Comparison of ENCODE assay signal across 9 mouse cellular contexts in genomic region chr11:76622566-76623205, GRCm38 (mm10). TPM values are rescaled to one million over a fixed set of nuclear protein-coding genes. Genes with fewer than 3 reads are reported as not detected.
DNase-seq lines count a peak whose midpoint lies in the region; ATAC-seq and TF ChIP-seq lines count a peak whose summit lies in the region.
"Had no signal": no experiment of that assay in that cellular context is flagged by ENCODE, and none has a peak within 500 bp of the region (broad histone marks: within the 10 kb centered on the region; RNA-seq: fewer than 3 reads in every experiment).

No protein-coding gene starts in this region.

- peaks cover 17% of the 10 kb centered on the region for H3K4me1 ChIP-seq in spleen, adult 2 months (ENCODE audit: control insufficient read depth, insufficient read depth, insufficient read length)
- peaks cover 2% of the 10 kb centered on the region; the same call in 1 of the 2 replicates for H3K4me1 ChIP-seq in heart, embryonic 16.5 days (ENCODE audit: control insufficient read depth, insufficient read depth, low read length)
- H3K4me1 ChIP-seq in midbrain, embryonic 10.5 days: peaks cover 35% of the 10 kb centered on the region

- TF ChIP-seq CTCF in spleen, adult 2 months (IDR thresholded peaks at IDR 0.05; ENCODE audit: extremely low read depth, insufficient read depth, insufficient read length, insufficient replicate concordance): no peak

- H3K4me2 ChIP-seq in heart, embryonic 16.5 days (ENCODE audit: low read depth, low read length): peak overlapping the region; percentile 98

- no peaks in the 10 kb centered on the region for H3K36me3 ChIP-seq in spleen, adult 2 months (ENCODE audit: control insufficient read depth, insufficient read depth, low read length)
- H3K36me3 ChIP-seq in heart, embryonic 16.5 days (ENCODE audit: control insufficient read depth, insufficient read depth): no peaks in the 10 kb centered on the region
- no peaks in the 10 kb centered on the region for H3K36me3 ChIP-seq in midbrain, embryonic 10.5 days

- H3K27me3 ChIP-seq in spleen, adult 2 months (ENCODE audit: control insufficient read depth, insufficient read depth, low read length): peaks cover 9% of the 10 kb centered on the region
- H3K27me3 ChIP-seq in heart, embryonic 16.5 days (ENCODE audit: control insufficient read depth, insufficient read depth, low read length): peaks cover 11% of the 10 kb centered on the region
- peaks cover 72% of the 10 kb centered on the region for H3K27me3 ChIP-seq in midbrain, embryonic 10.5 days (ENCODE audit: low read depth, poor library complexity, severe bottlenecking)

- H3K27ac ChIP-seq in spleen, adult 2 months (ENCODE audit: insufficient read depth, low read length): peak overlapping the region; percentile 28; the same call in 1 of the 2 replicates
- no peak overlapping the region for H3K27ac ChIP-seq in heart, embryonic 16.5 days (ENCODE audit: low read length)
- peak overlapping the region; percentile 86 for H3K27ac ChIP-seq in midbrain, embryonic 10.5 days (replicated peaks)

- ATAC-seq in heart, embryonic 16.5 days (replicated peaks; ENCODE audit: extremely low read depth, insufficient read depth, low FRiP score): no peak; the same call in 1 of the 2 replicates

- H3K4me3 ChIP-seq in spleen, adult 2 months (ENCODE audit: extremely low read depth, insufficient read depth, insufficient read length): peak overlapping the region; percentile 58
- H3K4me3 ChIP-seq in heart, embryonic 16.5 days (ENCODE audit: low read length): peak overlapping the region; percentile 63
- H3K4me3 ChIP-seq in midbrain, embryonic 10.5 days: peak overlapping the region; percentile 84

- peak overlapping the region; percentile 71 for H3K9ac ChIP-seq in heart, embryonic 16.5 days (ENCODE audit: low read length)

- no peak for DNase-seq in spleen, adult 2 months (ENCODE audit: low read depth in 1 of 2, low spot score in 2 of 2)
- DNase-seq in spleen, adult 12 weeks (ENCODE audit: low spot score): no peak
- DNase-seq in cerebellum, postnatal 4 days (ENCODE audit: low spot score in 2 of 2): peak; percentile 29 to 39
- peak; percentile 56 for DNase-seq in kidney, postnatal 14 days
- DNase-seq in midbrain, embryonic 10.5 days (ENCODE audit: low spot score): peak; percentile 65
- peak; percentile 38 for DNase-seq in testis, postnatal 14 days (ENCODE audit: low spot score)
- DNase-seq in left cerebral cortex, adult 8-10 months (ENCODE audit: low spot score in 2 of 2): no peak

- TF ChIP-seq POLR2A in spleen, adult 2 months (IDR thresholded peaks at IDR 0.05; ENCODE audit: low read depth, low read length): no peak

- H3K9me3 ChIP-seq in heart, embryonic 16.5 days (replicated peaks; ENCODE audit: control insufficient read depth, low read length): no peaks in the 10 kb centered on the region
- H3K9me3 ChIP-seq in midbrain, embryonic 10.5 days (replicated peaks): peaks cover 6% of the 10 kb centered on the region; the same call in 1 of the 2 replicates

- WGBS in spleen, adult 2 months: under 1% methylated on average over 66 of the region's 66 CpGs
- under 1% methylated on average over 66 of the region's 66 CpGs for WGBS in heart, embryonic 16.5 days
- WGBS in midbrain, embryonic 10.5 days: under 1% methylated on average over 66 of the region's 66 CpGs

RNA-seq across cellular contexts. Expression of gene Abr, which starts 0.6 kb away (rescaled TPM):
- polyA plus RNA-seq in spleen, adult 2 months (2012; rRNA removed): 37.2 and 41.9 TPM in 2 replicates
- 21.0 and 22.9 TPM in 2 replicates for polyA plus RNA-seq in heart, embryonic 16.5 days (2015; fragmentation: Nextera tagmentation; extraction: Ambion mirVana)
- polyA plus RNA-seq in midbrain, embryonic 10.5 days (2016; fragmentation: Nextera tagmentation; extraction: Ambion mirVana): 26.9 and 37.6 TPM in 2 replicates
- 100 to 1,000 TPM; 382 to 408 (median 393) TPM for total RNA-seq in left cerebral cortex, adult 8-10 months (2022)

RNA-seq across cellular contexts. Expression of gene Bhlha9, which starts 49.6 kb away (rescaled TPM):
- not detected in 2 replicates for polyA plus RNA-seq in spleen, adult 2 months (2012; rRNA removed)
- polyA plus RNA-seq in heart, embryonic 16.5 days (2015; fragmentation: Nextera tagmentation; extraction: Ambion mirVana): 0.12 TPM in 1 of 2 replicates, not detected in the other
- 0.12 TPM in 1 of 2 replicates, not detected in the other for polyA plus RNA-seq in midbrain, embryonic 10.5 days (2016; fragmentation: Nextera tagmentation; extraction: Ambion mirVana)
- 1 to 10 TPM; 2.0 to 3.9 (median 2.2) TPM for total RNA-seq in left cerebral cortex, adult 8-10 months (2022)
- polyA plus RNA-seq: gonadal fat pad, adult 2 months had no signal

RNA-seq across cellular contexts. Expression of gene Trarg1, which starts 56.9 kb away (rescaled TPM):
- polyA plus RNA-seq in spleen, adult 2 months (2012; rRNA removed): 0.61 and 0.78 TPM in 2 replicates
- polyA plus RNA-seq in heart, embryonic 16.5 days (2015; fragmentation: Nextera tagmentation; extraction: Ambion mirVana): 0.51 and 0.54 TPM in 2 replicates
- 0.05 TPM in 1 of 2 replicates, not detected in the other for polyA plus RNA-seq in midbrain, embryonic 10.5 days (2016; fragmentation: Nextera tagmentation; extraction: Ambion mirVana)
- under 1 TPM; 0.48 to 0.80 (median 0.56) TPM for total RNA-seq in left cerebral cortex, adult 8-10 months (2022)

Comparison
In these comparisons a context has a peak if more than half of its experiments do, and no peak if none do; other contexts are left out.
1. DNase-seq: peak in cerebellum, postnatal 4 days (2 of 2), kidney, postnatal 14 days (single experiment), midbrain, embryonic 10.5 days (single experiment) and testis, postnatal 14 days (single experiment); none in spleen, adult 2 months (0 of 2), spleen, adult 12 weeks (single experiment) and left cerebral cortex, adult 8-10 months (0 of 2).
2. Peak in every context shown above with its lines, with median percentiles within 50 percentile points of each other: H3K4me3 ChIP-seq.